Mouse (Mus musculus): ENCODE measurements around the gene Esx1.

GRCm38 (mm10) chrX:137127542-137127941 is 5.7 kb upstream of the Esx1 start:
- TF ChIP-seq E2F4 (IDR thresholded peaks at IDR 0.05; ENCODE audit: insufficient replicate concordance, low read depth, low read length) (no peak), ELF1 (IDR thresholded peaks at IDR 0.05; ENCODE audit: low read depth, low read length) (no peak)

Data from CH12.LX (cell line).